Comparison of ENCODE assay signal across 8 mouse cellular contexts in genomic region chr15:67039421-67039907, GRCm38 (mm10).
DNase-seq lines count a peak whose midpoint lies in the region; ATAC-seq lines count a peak whose summit lies in the region.

No protein-coding gene starts in this region.

- peak overlapping the region; percentile 61 for H3K4me3 ChIP-seq in heart, embryonic 16.5 days (ENCODE audit: low read length)

- no peaks in the 10 kb centered on the region for H3K36me3 ChIP-seq in heart, embryonic 16.5 days (ENCODE audit: control insufficient read depth, insufficient read depth)

- no peaks in the 10 kb centered on the region for H3K27me3 ChIP-seq in heart, embryonic 16.5 days (ENCODE audit: control insufficient read depth, insufficient read depth, low read length)

- peak; percentile 86 for ATAC-seq in CD4-positive, CD25-positive, alpha-beta regulatory T cell, adult 4 months
- peak; percentile 81 for ATAC-seq in erythroblast, adult 5-6 weeks (replicated peaks; ENCODE audit: low FRiP score, poor library complexity, severe bottlenecking)
- ATAC-seq in heart, embryonic 16.5 days (replicated peaks; ENCODE audit: extremely low read depth, insufficient read depth, low FRiP score) = peak; percentile 88
- ATAC-seq in megakaryocyte progenitor cell, adult 5-6 weeks (replicated peaks; ENCODE audit: poor library complexity) = peak; percentile 75

- no peaks in the 10 kb centered on the region for H3K9me3 ChIP-seq in heart, embryonic 16.5 days (replicated peaks; ENCODE audit: control insufficient read depth, low read length)

- peaks cover 28% of the 10 kb centered on the region for H3K4me1 ChIP-seq in heart, embryonic 16.5 days (ENCODE audit: control insufficient read depth, insufficient read depth, low read length)

- peak overlapping the region; percentile 92 for H3K27ac ChIP-seq in heart, embryonic 16.5 days (ENCODE audit: low read length)

- DNase-seq in adrenal gland, adult 18-20 months (ENCODE audit: low spot score in 2 of 2) = peak; percentile 62 to 63
- peak; percentile 88 for DNase-seq in kidney, postnatal 14 days
- DNase-seq in spleen, adult 18-20 months = peak; percentile 64 to 69
- DNase-seq in right cerebral cortex, postnatal 36 days (ENCODE audit: low spot score in 2 of 2) = no peak

- peak overlapping the region; percentile 83 for H3K9ac ChIP-seq in heart, embryonic 16.5 days (ENCODE audit: low read length)

- H3K4me2 ChIP-seq in heart, embryonic 16.5 days (ENCODE audit: low read depth, low read length) = peak overlapping the region; percentile 89

- under 1% methylated on average over 16 of the region's 16 CpGs for WGBS in heart, embryonic 16.5 days

Comparison
In these comparisons a context has a peak if more than half of its experiments do, and no peak if none do; other contexts are left out.
1. DNase-seq: peak in adrenal gland, adult 18-20 months (2 of 2), kidney, postnatal 14 days (single experiment) and spleen, adult 18-20 months (2 of 2); none in right cerebral cortex, postnatal 36 days (0 of 2).
2. Peak in every context shown above with its lines, with median percentiles within 50 percentile points of each other: ATAC-seq.